Mouse (Mus musculus) thymus, postnatal 0 days (tissue): ENCODE measurements around the gene Lhpp. TPM values are rescaled to one million over a fixed set of nuclear protein-coding genes. Genes with fewer than 3 reads are reported as not detected.
A peak's percentile ranks its signal among the peaks of the same experiment; 100 is the strongest.

Experiments
- DNase-seq: peaks from one replicate; pipeline ENCODE4 v3.0.0-alpha.2; 2015; ENCODE audit warnings: low spot score
- polyA plus RNA-seq: library from polyadenylated mRNA; unstranded; fragments of >200 nt; fragmentation: Nextera tagmentation; extraction: Ambion mirVana; gene quantifications from 2 replicates; pipeline ENCODE4 v1.2.1, GENCODE M21; 2015

Lhpp gene
- polyA plus RNA-seq, 1 experiment from 2014 or later = 7.5 TPM

DNA sequence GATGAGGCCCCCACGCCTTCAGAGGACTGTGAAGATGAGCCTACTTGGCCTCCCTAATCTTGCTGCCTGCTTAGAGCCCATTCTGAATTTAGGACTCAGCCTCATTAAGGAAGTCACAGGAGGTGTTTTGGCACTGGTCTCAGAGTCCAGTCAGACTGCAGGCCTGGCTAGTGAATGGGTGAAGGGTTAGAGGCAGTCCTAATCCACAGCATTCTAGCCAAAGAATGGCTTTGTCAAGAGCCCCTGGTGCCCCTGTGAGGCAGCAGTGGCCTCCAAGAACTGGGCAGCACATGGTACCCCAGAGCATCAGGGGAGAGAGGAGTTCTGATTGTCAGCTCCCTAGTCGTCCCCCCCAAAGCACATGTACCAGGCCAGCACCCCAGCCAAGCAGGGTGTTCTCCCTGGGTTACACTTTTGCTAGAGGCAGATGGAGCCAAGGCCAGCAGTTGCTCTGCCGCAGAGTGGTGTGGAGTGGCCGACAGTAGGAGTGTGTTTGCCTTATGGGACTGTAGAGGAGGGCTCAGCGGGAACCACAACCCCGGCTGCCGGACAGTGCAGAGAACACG, 94.0 kb downstream of the Lhpp start:
- DNase-seq = no peak

DNA sequence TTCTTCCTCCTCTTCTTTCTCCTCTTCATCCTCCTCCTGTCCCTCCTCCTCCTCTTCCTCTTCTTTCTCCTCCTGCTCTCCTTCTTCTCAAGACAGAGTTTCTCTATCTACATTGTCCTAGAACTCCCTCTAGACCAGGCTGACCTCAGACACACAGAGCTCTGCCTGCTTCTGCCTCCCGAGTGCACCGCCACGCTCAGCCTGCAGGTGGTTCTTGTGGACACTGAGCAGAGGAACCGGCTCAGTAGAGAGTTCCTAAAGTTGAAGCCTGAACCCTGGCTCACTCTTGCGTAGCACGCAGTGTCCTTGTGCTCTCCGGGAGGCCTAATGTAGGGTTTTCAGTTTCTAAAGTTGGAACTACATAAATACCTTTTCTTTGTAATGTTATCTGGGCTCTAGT, 94.7 kb downstream of the Lhpp start:
- DNase-seq = peak; percentile 15

DNA sequence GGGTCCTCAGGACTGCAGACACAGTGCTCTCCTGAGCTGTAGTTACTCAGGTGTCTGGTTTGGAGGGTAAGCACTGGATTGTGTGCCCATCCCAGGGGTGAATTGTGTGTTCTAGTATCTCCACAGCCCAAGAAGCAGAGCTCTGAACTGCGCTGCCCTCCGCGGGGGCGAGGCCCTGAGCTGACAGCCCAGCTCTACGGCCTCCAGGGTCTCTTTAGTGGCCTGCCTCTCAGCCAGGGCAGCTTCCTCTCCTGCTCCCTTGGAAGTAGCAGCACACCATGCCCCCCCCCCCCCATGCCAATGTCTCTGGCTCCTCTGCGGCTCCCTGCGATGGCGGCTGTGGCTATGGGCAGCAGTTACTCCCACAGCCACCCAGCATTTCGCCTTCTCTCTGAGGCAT, 101.1 kb downstream of the Lhpp start:
- no peak for DNase-seq

DNA sequence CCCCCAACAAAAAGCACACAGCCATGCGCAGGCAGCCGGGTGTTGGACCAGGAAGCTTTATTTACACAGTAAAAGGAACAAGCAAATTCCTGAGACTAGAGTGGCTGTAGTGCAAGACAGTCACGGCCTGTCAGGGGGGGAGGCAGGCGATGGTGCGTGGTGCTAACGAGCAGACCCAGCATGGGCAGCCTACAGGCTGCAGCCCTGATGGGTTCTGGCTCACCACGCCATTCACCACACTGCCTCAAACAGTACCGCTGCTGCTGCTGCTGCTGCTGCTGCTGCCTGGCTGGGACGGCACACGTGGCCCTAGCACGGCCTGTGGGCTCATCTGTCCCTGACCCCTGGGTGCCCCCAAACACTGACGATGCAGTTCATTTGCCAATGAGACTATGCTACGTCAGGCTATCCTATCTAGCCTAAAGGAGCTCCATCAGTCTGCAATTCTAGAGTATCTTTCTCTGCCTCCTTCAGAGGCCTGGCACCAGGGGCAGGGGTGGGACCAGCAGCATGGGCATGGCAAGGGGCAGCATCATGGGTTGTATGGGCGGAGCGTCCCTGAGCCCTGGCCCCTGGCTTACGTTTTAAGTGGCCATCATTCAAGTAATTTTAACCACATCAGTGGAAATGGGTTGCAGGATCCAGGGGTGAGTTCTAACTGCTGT, 101.7 kb downstream of the Lhpp start:
- no peak for DNase-seq

DNA sequence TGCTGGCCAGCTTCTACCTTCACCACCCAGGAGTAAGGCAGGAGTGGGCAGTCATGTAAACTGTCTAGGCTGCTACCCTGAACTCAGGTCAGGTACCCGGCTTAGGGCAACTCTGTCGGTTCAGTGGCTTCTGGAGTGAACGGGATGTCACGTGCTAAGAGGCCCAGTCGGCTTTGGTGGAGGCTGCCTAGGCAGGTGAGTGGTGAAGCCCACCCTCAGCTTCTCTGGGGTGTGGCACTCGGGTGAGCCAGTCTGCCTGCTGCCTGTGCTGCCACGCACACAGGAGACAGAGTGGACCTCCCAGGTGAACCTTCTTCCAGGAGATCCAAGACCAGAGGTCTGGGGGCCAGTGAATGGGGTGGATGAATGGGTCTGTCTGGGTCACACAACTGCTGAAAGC, 102.5 kb downstream of the Lhpp start:
- peak; percentile 24 for DNase-seq

DNA sequence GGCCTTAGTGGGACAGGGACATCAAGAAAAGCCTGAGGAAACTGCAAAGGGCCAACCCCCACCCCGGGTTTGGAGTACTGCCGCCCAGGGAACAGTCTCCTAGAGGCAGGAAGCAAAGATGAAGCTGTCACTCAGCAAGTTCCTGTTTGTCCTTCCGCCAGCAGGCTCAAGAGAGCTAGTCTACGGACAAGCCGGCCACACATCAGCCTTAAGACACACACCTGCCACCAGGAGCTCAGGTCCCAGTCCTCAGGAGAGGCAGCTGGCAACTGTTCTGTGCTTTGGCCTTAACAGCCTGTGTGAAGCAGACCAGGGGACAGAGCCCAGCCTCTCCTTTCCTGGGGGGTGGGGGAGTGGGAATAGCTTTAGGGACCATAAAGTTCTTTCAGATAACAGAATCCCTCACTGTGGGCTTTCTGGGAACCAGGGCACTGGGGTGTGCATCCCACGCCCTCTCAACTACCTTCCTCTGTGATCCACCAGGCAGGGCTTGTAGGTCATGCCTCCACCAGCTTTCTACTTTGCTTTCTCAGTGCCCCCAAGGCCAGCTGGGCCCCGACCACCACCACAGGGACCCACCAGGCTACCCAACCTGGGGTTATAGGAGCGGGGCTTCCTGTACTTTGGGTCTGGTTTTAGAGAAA, 103.2 kb downstream of the Lhpp start:
- no peak for DNase-seq

DNA sequence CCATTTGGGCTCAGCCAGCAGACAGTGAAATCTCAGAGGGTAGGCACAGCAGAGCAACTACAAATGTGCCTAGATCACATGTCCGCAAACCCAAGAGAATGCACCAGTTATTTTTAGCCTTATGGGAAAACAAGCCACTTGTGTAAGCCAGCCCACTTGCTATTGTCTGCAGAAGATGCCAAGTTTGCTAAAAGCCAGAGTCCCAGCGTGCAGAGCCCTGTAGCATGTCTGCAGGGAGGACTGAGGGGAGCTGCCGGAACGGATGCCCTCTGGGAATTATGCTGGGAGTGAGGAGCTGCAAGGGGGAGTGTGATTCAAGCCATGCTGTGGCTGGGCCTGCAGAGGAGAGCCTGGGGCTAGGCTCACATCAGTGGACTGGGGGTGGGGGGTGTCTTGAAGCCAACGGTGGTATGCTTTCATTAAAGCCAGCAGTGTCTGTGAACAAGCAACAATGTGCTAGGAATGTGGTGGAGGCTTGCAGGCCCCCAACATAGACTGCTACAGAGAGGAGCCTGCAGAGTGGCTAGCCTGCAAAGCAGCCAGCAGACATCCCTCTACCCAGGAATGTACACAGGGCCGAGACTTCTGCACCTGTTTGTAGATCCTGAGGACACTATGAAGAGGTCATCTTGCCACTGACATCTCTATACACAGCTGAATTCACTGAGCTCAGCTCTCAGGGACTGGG, 103.9 kb downstream of the Lhpp start:
- no peak for DNase-seq

DNA sequence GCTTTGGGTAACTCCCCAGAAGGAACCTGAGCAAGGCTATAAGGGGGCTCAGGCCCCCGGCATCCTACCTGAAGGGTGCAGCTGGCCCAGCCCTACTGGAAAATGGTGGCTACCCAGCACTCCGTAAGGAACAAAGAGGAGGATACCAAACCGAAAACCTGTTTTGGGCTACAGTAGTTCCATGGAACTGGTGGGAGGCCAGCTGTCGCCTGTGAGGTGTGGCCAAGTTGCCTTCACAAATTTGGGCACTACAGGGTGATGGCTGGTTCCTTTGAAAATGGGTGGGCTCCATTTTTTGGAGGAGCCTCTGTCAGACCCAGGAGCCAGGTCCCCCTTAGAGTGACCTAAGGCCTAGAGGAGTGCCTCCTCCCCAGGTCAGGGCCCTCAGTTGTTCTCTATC, 104.8 kb downstream of the Lhpp start:
- no peak for DNase-seq

DNA sequence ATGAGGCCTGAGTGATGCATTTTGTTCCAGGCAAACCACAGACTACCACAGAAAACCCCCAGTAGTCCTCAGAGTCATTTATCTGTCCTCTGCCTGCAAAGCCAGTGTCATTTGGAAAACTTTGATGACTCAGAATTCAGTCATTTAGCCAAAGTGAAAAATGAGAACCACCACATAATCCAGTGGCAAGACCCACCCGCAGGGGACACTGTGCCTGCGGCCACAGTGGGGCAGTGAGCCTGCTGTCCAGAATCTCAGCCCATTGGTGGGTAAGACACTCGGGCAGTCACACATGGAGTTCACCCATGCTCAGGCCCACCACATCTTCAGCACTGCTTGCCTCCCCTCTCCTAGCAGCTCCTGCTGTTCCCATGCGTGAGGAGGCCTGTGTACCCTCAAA, 109.1 kb downstream of the Lhpp start:
- no peak for DNase-seq

DNA sequence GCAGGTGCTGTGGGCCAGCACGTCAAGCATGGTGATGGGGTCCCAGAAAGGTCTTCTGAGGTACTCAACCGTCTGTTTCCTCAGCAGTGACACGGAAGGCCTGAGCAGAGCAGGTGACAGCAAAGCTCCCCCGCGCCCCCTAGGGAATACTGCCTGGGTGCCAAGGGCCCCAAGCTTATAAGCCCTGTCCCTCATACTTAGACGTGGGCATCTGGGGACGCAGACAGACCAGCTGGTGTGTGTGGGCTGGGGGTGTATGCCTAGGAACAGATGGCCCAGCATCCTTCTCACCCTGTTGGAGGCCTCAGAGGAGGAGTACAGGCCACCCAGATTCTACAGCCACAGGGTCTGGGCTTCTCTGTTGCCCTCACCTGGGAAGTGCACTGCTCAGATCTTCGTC, 110.1 kb downstream of the Lhpp start:
- no peak for DNase-seq

DNA sequence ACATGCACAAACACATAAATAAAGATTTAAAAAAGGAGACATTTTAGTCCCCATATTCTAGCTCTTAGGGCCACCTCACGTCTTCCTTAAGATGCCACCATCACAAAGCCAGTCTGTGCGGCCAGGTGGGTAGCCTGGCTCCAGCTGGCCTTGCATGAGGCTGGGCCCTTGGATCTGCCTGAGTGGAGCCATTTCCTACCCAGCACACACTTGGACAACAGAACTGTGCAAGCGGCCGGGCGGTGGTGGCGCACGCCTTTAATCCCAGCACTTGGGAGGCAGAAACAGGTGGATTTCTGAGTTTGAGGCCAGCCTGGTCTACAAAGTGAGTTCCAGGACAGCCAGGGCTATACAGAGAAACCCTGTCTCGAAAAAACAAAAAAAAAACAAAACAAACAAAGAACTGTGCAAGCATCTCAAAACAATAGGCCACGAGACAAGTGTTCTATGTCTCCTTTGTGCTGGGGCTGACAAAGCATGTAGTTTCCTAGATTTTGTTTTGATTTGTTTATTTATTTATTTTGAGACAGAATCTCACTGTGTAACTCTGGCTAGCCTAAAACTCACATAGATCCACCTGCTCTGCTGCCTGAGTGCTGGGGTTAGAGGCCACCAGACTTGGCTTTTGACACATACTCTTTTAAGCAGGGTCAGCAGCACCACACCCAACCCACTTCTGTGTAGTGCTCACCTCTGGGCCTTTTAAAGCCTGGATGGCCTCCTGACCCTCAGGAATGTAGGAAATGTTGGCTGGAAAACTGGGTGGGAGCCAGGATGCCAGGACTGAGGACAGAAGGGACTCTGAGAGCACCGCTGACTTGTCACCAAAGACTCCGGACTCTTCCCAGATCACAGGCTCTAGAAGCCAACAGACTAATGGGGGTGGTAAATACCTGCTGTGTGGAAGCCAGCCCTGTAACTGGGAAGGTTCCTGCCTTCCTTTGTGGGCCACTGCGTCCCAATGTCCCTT, 112.2 kb downstream of the Lhpp start:
- no peak for DNase-seq

DNA sequence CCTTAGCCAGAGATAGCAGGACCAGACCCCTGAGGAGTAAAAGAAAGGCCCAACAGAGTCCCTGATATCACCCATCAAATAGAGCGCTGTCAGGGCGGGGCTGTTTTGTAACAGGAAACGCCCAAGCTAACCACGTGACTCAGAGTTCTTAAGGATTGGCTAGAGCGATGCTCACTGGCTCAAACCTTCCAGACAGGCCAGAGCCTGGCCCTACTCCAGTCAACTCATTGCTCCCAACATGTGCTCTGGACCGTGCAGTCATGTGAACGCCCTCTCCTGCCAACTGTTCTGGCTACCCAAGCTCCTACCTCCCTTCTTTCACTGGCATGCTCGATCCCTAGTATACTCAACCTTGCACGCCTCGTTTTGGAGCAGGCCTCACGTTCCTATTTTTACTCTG, 113.5 kb downstream of the Lhpp start:
- DNase-seq = no peak

DNA sequence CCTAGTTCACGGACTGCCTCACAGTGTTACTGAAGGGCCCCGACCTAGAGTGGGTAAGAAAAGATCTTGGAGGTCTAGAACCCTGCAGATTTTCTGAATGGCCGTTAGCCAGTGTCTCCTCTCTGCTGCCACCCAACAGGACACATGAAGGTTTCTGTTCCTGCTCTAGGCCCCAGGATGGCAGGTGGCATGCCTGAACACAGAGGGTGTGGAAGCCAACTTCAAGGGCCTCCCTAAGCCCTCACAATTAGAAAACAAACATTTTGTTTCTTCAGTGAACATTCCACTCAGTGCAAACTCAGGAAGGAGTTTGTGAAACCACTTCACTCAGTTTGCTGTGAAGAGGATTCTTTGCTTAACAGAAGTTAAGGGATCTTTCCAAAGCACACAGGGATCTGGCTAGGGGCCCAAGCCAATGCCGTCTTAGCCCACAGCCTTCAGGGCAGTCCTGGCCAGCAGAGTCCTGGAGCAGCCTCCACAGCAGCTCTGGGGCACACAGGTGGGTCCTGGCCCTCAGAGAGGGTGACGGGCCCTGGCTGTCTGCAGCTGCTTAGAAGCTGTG, 114.1 kb downstream of the Lhpp start:
- DNase-seq = no peak

DNA sequence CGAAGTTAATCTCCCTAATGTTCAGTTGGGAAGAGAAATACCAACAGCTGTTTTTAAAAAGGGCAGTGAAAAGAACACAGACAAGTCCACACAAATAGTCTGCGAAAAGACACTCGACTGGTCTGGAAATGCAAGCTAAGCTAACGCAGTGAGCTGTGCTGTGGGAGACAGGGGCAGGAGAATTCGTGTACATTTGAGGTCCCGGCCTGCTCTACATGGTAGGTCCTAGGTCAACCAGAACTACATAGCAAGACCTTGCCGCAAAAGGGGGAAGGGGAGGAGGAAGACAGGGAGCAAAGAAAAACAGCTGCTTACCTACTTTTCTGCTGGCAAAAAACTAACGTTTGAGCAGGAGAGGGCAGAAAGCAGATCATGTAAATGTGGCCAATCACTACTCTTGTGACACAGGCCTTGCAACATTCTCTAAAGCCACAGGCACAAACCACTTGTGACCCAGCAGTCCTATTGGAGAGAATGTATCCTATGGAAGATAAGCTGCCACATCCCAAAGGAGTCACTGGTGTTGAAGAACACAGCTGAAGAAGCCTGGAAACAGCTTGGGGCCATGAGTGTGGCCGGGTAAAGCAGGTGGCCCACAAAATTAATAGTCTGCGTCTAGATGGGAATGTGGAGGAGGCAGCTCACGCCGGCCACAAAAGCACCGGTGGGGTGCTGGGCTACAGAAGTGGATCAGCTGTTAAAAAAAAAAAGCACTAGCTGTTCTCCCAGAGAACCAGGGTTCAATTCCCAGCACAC, 115.8 kb downstream of the Lhpp start:
- DNase-seq = no peak

DNA sequence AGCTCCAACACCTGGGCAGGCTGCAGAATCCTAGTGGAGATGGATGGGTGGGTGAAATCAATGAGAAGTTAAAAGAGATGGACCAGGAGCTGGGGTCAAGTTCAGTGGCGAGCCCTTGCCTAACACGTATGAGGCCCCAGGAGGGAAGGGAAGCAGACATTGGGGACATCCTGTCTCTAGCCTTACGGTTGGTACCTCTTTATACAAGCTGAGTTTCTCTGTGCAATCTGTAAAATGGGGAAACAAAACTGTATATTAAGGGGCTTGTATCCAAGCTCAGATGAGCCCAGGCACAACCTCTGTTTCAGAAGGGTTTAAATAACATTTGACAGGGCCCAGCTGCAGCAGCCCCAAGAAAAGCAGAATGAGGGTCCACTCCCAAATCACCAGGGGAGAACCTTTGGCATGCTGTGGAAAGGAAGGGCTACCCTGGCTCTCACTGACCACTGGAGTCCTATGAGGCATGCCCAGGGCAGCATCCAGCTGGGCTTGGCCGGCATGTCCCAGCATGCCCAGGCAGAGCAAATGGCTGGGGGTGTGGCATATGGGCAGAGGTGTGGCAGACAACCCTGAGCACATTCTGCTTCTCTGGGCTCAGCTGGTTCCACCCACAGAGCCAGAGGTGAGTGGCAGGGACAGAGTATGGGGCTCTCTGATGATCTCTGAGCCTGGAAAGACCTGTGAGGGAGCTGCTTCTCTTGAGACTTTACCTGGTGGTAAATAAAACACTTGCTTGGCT, 118.8 kb downstream of the Lhpp start:
- DNase-seq = no peak

DNA sequence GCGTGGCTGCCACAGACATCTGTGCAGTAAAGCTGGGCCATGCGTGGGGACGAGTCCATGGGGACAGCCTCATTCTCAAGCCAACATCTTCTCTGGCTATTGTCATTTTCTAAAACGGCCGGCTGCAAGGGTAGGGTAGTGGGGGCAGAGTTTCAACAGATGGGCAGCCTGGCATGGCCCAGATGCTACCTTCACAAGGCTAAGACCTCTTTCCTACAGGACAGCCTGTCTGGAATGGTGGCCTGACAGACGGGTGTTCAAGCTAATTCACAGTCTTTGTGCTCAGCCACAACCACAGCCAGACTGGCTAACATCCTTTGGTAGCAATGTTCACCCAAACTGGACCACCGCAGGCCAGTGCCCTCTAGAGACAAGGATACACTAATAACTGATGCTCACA, 120.1 kb downstream of the Lhpp start:
- DNase-seq = no peak

DNA sequence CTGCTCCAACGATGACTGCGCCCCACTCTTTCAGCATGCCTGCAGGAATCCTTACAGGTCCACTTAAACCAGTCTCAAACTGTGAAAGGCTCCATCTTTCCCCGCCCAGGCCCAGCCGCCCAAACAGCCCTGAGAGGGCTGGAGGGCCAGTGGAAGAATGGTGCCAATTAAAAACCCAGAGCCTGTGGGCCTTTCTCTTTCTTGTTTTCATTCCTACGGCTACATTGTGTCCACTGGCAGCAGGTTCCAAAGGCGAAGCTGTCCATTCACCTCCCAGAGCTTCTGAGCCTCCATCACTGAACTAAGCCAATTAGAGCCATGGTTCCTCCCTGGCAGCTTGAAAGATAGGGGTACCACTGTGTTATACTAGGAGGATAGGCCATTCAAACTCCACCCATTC, 121.1 kb downstream of the Lhpp start:
- DNase-seq = no peak

DNA sequence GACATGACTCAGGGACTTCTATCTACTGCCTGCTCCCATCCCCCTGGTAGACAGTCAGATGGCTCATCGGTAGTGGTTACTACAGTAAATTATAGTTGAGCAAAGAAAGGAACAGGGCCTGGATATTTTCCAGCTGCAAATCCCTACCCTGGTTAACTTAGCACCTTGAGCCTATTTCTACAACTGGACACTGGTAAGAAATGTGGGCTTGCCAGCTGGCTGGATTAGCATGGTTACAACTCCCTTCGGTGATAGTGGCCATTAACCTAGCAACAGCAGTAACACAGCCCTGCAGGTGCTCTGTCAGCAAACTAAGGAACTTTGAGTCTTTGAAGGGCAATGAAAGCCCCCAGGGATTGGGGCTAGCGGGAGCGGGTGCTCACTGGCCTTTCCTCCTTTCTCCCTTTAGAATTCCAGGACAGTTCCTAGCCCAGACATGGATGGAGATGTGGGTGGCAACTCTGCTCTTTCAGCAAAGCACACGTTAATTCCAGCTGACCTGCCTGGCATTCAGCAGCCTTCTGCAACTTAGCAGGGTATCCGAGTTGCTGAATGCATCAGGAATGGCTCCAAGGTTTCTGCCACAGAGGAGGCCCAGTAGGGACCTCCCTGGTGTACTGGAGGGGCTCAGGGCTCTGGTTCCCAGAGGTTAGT, 121.8 kb downstream of the Lhpp start:
- DNase-seq = no peak

DNA sequence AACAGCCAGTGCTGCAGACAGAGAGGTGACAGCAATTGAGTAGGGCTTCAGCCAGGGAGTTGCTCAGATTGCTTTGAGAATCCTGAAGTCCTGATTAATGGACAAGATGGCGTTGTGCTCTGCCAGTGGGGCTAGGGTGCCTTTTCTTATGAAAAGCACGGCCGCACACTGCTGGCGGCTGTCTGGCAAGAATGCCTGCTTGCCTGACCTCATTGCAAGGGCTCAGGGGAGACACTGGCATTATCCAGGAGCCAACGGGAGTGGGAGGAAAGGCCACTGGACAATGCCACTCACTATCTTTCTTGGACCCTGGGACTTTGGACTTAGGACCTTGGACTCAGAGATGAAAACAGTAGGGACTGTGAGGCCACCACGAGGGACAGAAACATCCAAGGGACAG, 123.1 kb downstream of the Lhpp start:
- no peak for DNase-seq
